Mouse (Mus musculus): ENCODE data around the gene Usp39. TPM values are rescaled to one million over a fixed set of nuclear protein-coding genes. Genes with fewer than 3 reads are reported as not detected.
A peak's percentile ranks its signal among the peaks of the same experiment; 100 is the strongest.

The Usp39 gene
- polyA plus RNA-seq, 1 experiment from 2014 or later, result 80.3 TPM

DNA sequence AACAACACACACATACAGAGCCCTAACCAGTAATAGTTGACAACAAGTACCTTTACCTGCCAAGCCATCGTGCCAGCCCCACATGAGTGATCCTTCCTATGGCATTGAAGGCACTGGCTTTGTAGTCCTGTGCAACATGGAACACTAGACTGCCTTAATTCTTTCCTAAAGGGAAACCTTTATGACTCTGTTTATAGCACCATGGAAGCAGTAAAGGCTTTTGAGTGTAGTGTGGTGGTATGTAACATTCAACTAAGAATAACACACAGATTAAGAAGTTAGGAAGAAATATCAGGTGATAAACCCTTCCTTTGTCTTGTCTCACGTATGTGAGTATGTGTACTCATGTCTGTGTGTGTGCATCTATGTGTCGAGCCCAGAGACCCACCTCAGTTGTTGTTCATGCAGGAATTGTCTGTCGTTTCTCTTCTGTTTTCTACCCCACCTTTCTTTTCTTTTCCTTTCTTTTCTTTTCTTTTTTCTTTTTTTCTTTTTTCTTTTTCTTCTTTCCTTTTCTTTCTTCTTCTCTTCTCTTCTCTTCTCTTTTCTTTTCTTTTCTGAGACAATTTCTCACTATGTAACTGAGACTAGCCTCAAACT, 22.0 kb upstream of the Usp39 start, which contains the start of gene Rnf181:
Rnf181 (minus strand) TSS at position 113 of the 600 bp plus-strand sequence.
- 78% methylated on average over 4 of the region's 4 CpGs for WGBS
- no peaks in the 10 kb centered on the region for H3K9me3 ChIP-seq
- H3K27me3 ChIP-seq (ENCODE audit: insufficient read depth, poor library complexity, severe bottlenecking), result no peaks in the 10 kb centered on the region

GRCm38 (mm10) chr6:72366304-72366703, 21.3 kb upstream of the Usp39 start:
- no peak for DNase-seq (ENCODE audit: low spot score)
- Histone ChIP-seq H3K36me3 (no peaks in the 10 kb centered on the region), H3K9me3 (no peaks in the 10 kb centered on the region), H3K27ac (no peak overlapping the region), H3K4me1 (replicated peaks) (peaks cover 18% of the 10 kb centered on the region), H3K27me3 (ENCODE audit: insufficient read depth, poor library complexity, severe bottlenecking) (no peaks in the 10 kb centered on the region), H3K4me3 (no peak overlapping the region)
- whole genome bisulfite sequencing, result 66% methylated on average over 3 of the region's 3 CpGs

More for the DNA sequence above, 22.0 kb upstream of the Usp39 start, which contains the start of gene Rnf181:
- peaks cover 17% of the 10 kb centered on the region for H3K4me1 ChIP-seq (replicated peaks)
- no peak for DNase-seq (ENCODE audit: low spot score)
- no peaks in the 10 kb centered on the region for H3K36me3 ChIP-seq
- H3K4me3 ChIP-seq, result no peak within 1 kb of the TSS
- no peak within 1 kb of the TSS for H3K27ac ChIP-seq

DNA sequence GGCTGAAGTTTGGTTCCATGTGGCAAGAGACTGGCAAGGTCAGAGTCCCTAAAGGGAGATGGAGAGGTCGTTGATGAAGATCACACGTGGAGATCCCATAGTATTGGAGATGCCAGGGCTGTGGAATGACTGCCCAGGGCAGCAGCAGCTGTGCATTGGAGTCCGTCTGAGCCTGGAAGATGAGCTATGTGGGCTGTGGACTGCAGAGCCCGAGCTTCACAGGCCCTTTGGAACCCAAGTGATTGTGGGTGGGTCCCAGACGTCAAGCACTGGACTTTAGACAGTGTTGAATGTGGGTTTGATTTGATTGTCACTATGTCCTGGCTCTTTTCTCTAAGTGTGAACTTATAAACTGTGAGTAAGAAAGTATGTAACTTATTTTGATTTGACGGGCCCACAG, 20.0 kb upstream of the Usp39 start:
- Histone ChIP-seq H3K4me3 (no peak overlapping the region), H3K27me3 (ENCODE audit: insufficient read depth, poor library complexity, severe bottlenecking) (no peaks in the 10 kb centered on the region), H3K4me1 (replicated peaks) (peaks cover 24% of the 10 kb centered on the region), H3K36me3 (peaks cover 9% of the 10 kb centered on the region), H3K9me3 (no peaks in the 10 kb centered on the region), H3K27ac (no peak overlapping the region)
- no peak for DNase-seq (ENCODE audit: low spot score)
- WGBS, result 77% methylated on average over 6 of the region's 6 CpGs

GRCm38 (mm10) chr6:72364009-72364408, 19.0 kb upstream of the Usp39 start:
- Histone ChIP-seq H3K9me3 (no peaks in the 10 kb centered on the region), H3K36me3 (peaks cover 19% of the 10 kb centered on the region), H3K4me3 (no peak overlapping the region), H3K4me1 (replicated peaks) (peaks cover 24% of the 10 kb centered on the region), H3K27me3 (ENCODE audit: insufficient read depth, poor library complexity, severe bottlenecking) (no peaks in the 10 kb centered on the region), H3K27ac (no peak overlapping the region)
- DNase-seq (ENCODE audit: low spot score), result no peak
- WGBS, result 44% methylated on average over 7 of the region's 7 CpGs

- peak overlapping the region; percentile 84 for H3K4me3 ChIP-seq
- H3K36me3 ChIP-seq, result peaks cover 34% of the 10 kb centered on the region
- no peaks in the 10 kb centered on the region for H3K9me3 ChIP-seq
- WGBS, result under 1% methylated on average over 42 of the region's 42 CpGs
- peak overlapping the region; percentile 89 for H3K27ac ChIP-seq
- peaks cover 24% of the 10 kb centered on the region for H3K4me1 ChIP-seq (replicated peaks)
- DNase-seq (ENCODE audit: low spot score), result peak; percentile 94
- H3K27me3 ChIP-seq (ENCODE audit: insufficient read depth, poor library complexity, severe bottlenecking), result no peaks in the 10 kb centered on the region
Measured at GRCm38 (mm10) chr6:72362132-72363028, 17.4 kb upstream of the Usp39 start.

DNA sequence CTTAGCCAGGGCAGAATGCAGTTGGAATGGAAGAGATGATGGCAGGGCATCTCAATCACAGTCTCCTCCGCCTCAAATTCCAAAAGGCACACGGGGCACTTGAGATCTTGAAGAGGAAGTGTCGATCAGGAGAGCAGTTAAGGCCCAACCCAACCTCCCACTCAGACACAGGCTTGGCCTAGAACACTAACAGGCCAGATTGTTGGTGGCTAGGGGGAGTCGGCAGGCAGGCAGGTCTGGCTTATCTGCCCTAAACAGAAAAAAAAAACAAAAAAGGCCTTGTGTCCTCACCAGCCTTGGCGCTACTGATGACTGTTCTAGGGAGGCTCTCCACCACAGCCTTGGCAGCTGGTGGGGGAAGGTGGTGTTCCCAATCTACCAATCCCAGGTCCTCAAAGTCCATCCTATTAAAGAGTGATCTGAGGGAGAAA, 16.2 kb upstream of the Usp39 start:
- H3K36me3 ChIP-seq, result peaks cover 42% of the 10 kb centered on the region
- peaks cover 26% of the 10 kb centered on the region for H3K4me1 ChIP-seq (replicated peaks)
- H3K27ac ChIP-seq, result no peak overlapping the region
- peaks cover 6% of the 10 kb centered on the region for H3K27me3 ChIP-seq (ENCODE audit: insufficient read depth, poor library complexity, severe bottlenecking)
- 82% methylated on average over 5 of the region's 5 CpGs for WGBS
- peak overlapping the region; percentile 84 for H3K4me3 ChIP-seq
- H3K9me3 ChIP-seq, result no peaks in the 10 kb centered on the region
- no peak for DNase-seq (ENCODE audit: low spot score)

DNA sequence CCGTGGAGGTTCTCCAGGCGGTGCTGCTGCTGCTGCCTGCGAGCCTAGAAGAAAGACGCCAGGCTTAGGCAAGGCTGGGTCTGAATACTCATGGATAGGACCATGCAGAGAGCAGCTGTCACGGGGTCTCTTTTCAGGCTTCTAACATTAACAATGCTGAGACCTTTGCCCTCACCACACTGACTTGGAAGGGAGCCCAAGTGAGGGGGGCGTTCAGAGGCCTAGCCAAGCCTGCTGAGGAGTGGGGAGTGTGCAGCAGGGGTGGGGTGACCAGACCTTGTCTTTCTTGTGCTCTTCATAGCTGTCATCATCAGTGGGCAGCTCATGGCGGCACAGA, 15.6 kb upstream of the Usp39 start:
- DNase-seq (ENCODE audit: low spot score), result no peak
- WGBS, result 76% methylated on average over 7 of the region's 7 CpGs
- Histone ChIP-seq H3K27me3 (ENCODE audit: insufficient read depth, poor library complexity, severe bottlenecking) (peaks cover 8% of the 10 kb centered on the region), H3K9me3 (no peaks in the 10 kb centered on the region), H3K4me1 (replicated peaks) (peaks cover 32% of the 10 kb centered on the region), H3K36me3 (peaks cover 42% of the 10 kb centered on the region), H3K4me3 (0 out of 2 replicates have a peak overlapping the region, but pooled peaks have one; percentile 14), H3K27ac (no peak overlapping the region)

GRCm38 (mm10) chr6:72359891-72360598, 15.1 kb upstream of the Usp39 start:
- Histone ChIP-seq H3K36me3 (peaks cover 42% of the 10 kb centered on the region), H3K27ac (no peak overlapping the region), H3K27me3 (ENCODE audit: insufficient read depth, poor library complexity, severe bottlenecking) (peaks cover 8% of the 10 kb centered on the region), H3K4me1 (replicated peaks) (peaks cover 37% of the 10 kb centered on the region), H3K9me3 (no peaks in the 10 kb centered on the region), H3K4me3 (0 out of 2 replicates have a peak overlapping the region, but pooled peaks have one; percentile 14)
- DNase-seq (ENCODE audit: low spot score), result no peak
- WGBS, result 83% methylated on average over 11 of the region's 11 CpGs

DNA sequence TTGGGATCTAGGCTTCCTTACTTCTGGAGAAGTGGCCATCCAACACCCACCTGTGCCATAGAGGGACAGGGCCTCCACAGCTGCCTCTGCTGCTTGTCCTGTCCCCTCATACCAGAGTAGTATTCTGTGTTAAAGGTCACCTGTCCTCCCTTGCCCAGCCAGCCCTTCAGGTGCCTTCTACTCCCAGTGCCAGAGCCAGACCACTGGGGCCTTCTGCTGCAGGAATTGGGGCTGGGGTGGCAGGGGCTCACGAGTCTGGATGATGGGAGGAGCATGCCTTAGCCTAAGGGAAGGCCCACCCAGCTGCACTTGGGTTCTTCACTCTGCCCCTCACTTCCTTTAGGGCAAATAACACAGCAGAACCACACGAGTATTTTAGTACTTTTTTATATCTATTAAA, 14.4 kb upstream of the Usp39 start:
- 86% methylated on average over 2 of the region's 2 CpGs for WGBS
- H3K4me3 ChIP-seq, result no peak overlapping the region
- DNase-seq (ENCODE audit: low spot score), result no peak
- peaks cover 44% of the 10 kb centered on the region for H3K4me1 ChIP-seq (replicated peaks)
- peaks cover 8% of the 10 kb centered on the region for H3K27me3 ChIP-seq (ENCODE audit: insufficient read depth, poor library complexity, severe bottlenecking)
- H3K27ac ChIP-seq, result no peak overlapping the region
- H3K9me3 ChIP-seq, result no peaks in the 10 kb centered on the region
- H3K36me3 ChIP-seq, result peaks cover 42% of the 10 kb centered on the region

GRCm38 (mm10) chr6:72358086-72358764, 13.2 kb upstream of the Usp39 start:
- Histone ChIP-seq H3K27me3 (ENCODE audit: insufficient read depth, poor library complexity, severe bottlenecking) (peaks cover 8% of the 10 kb centered on the region), H3K4me1 (replicated peaks) (peaks cover 46% of the 10 kb centered on the region)
- 92% methylated on average over 10 of the region's 10 CpGs for WGBS

DNA sequence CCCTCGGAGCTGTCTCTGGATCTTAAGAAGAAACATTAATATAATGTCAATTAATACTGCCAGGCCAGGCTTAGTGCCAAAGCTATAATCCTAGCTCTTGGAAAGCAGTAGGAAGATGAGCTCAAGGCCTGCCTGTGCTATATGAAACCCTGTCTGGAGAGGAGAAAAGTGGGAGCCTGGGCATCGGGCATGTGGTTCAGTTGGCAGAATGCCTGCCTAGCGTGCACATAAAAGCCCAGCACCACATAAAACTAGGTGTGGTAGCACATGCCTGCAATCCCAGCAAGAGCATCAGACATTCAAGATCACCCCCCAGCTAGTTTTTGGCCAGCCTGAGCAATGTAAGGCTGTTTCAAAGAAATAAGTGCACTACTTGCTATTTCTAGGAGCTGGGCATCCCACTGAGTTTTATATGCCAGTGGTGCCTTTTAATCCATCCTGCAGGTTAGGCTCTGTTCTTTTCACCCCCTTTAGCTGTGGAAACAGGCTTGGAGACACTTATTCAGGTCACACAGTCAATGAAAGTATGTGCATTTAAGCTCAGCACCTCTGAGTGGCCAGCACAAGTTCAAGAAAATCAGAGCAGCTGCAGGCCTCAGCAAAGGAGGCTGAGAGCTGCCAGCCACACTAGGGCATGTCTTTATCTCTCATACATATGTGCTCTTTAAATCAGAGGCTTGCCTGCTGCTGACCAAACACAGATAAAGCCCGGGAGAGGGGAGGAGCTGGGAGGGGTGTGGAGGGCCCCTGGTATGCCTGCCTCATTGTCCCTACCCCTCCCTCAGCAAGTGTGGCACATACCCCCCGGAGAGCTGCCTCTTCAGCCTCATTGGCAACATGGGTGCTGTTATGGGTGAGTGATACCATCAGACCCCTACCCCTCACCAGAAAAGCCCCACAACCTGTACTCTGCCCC, 12.4 kb upstream of the Usp39 start:
- H3K9me3 ChIP-seq, result no peaks in the 10 kb centered on the region
- peaks cover 8% of the 10 kb centered on the region for H3K27me3 ChIP-seq (ENCODE audit: insufficient read depth, poor library complexity, severe bottlenecking)
- H3K4me3 ChIP-seq, result no peak overlapping the region
- H3K4me1 ChIP-seq (replicated peaks), result peaks cover 41% of the 10 kb centered on the region
- H3K27ac ChIP-seq, result no peak overlapping the region
- no peak for DNase-seq (ENCODE audit: low spot score)
- peaks cover 42% of the 10 kb centered on the region for H3K36me3 ChIP-seq
- 86% methylated on average over 5 of the region's 5 CpGs for WGBS

More at GRCm38 (mm10) chr6:72358086-72358764, 13.2 kb upstream of the Usp39 start:
- H3K9me3 ChIP-seq, result no peaks in the 10 kb centered on the region
- no peak overlapping the region for H3K4me3 ChIP-seq
- H3K36me3 ChIP-seq, result peaks cover 42% of the 10 kb centered on the region
- H3K27ac ChIP-seq, result no peak overlapping the region
- DNase-seq (ENCODE audit: low spot score), result no peak

Data from hindbrain, embryonic 10.5 days (tissue).